Mouse (Mus musculus) common myeloid progenitor, adult 5-6 weeks (primary cell): ENCODE data around the gene Ap4b1. TPM values are rescaled to one million over a fixed set of nuclear protein-coding genes. Genes with fewer than 3 reads are reported as not detected.
"Not testable (repeated sequence)": the region's sequence is repeated elsewhere in the genome, so short reads cannot be mapped to it uniquely, and the experiment has no call there.

Source experiments
- ATAC-seq: replicated peaks from 2 replicates; pipeline ENCODE4 v1.8.0; 2016; ENCODE audit warnings: low read depth, mild to moderate bottlenecking, moderate TSS enrichment, inconsistent platforms; ENCODE audit not compliant: poor library complexity, severe bottlenecking
- total RNA-seq: library from RNA; stranded (forward); fragments of 200-1000, 187-1606 nt; gene quantifications from 2 replicates; pipeline ENCODE4 v1.2.3, GENCODE M21; 2017

Gene Ap4b1
- total RNA-seq, 1 experiment from 2014 or later, result 15.3 TPM

DNA sequence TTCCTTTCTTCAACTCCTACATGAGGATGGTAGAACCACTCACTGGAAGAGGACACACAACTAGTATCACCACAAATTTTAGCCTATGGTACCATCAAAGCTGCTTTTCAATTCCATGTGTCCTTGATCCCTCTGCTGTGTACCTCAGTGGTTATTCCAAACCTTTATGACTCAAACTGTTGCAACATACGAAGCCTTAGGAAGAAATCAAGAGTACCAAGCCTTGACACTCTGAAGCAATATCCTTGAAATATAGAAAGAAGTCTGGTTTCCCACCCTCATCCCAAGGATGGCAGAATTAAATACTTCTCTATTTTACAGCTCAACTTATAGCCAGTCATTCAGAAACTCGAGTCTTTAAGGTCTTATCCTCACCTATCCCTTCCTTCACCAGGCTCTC, 12.9 kb upstream of the Ap4b1 start:
- no peak for ATAC-seq

DNA sequence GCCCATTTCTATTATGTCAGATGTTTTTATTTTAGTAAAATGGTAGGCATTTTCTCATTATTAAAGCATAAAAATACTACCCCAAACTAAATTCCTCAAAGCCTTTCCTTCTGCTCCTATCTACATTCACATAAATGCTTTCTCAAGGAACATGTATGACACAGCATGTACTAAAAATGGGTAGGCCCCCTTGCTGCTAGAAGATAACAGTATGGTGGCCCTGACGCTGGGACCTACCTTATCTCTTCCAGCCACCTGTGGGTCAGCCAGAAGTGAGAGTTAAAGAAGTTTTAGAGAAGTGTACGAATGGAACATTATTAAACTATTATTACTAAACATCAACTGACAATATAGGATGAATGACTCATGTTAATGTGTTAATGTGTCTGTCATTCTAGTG, 9.8 kb upstream of the Ap4b1 start:
- ATAC-seq, result peak; percentile 70

DNA sequence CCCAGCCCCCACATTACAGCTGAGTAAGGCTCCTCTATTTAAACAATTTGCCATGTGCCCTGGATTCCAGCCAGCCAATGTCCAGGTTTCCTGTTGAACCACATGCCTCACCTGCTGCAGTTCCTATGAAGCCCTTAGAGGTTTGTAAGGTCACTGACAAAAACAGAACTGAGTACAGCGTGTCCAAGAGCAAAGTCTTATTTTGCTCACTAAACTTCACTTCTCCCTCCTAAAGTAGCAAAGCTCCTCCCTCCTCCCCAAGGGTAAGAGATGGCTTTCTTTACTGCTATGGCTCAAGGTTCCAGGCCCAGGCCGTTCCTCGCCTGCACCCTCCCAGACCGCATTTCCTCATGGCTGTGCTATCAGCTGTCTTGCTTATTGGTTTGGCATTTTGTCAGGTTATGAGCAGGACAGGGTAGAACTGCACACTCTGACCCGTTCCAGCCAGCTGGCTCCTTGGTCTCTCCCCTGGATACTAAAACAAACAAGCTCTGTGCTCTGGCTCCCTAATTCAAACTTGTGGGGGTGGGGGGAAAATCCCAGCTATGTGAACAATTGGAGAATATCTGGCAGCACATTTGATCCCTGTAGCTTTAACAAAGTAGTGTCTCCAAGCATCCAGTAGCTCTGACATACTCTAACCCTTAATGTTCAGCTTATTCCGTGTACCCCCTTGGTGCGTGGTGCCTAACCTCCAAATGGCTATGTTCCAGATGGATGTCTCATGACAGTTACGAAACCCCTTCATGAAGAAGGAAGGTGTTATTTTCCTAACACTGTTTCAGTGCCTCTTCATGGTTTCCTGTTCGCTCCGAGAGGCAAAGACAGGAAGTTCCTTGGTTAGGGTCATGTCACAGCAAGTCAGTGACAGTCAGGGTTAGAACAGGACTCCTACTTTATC, 7.4 kb upstream of the Ap4b1 start:
- peak; percentile 67 for ATAC-seq

DNA sequence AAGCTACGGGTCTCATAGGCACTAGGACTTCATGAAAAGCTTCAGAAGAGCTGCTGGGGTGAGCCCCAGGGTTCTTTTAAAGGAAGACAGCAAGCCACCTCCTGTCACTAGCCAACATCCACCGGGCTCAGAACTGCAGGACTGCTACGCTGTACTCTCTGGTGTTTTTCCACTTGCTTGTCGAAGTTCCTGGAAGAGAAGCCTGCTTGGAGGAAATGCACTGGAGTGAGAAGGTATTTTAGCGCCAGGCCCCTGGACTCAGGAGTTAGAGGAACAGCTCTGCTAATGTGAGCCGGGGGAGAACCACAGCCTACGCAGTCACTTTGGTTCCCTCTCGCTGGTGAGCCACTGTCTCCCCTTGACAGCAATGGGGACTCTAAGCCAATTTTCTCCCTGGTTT, 6.5 kb upstream of the Ap4b1 start:
- no peak for ATAC-seq

DNA sequence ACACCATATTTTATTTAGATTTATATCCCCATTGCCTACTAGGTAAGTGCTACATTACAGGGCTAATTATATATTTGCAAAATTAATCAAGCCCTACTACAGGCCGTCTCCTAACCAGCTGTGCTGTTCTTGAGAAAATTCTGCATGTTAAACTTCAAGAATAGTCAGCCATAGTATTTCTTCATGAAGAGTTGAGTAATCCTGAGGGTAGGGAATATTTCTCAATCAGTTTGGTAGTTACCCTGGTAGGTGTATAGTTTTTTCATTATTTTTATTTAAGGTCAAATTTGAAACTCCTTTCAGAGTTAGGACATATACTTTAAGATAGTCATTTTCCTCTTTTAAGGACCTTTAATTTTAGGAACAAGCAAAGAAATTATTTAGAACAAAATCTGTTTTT, 3.6 kb upstream of the Ap4b1 start:
- no peak for ATAC-seq

DNA sequence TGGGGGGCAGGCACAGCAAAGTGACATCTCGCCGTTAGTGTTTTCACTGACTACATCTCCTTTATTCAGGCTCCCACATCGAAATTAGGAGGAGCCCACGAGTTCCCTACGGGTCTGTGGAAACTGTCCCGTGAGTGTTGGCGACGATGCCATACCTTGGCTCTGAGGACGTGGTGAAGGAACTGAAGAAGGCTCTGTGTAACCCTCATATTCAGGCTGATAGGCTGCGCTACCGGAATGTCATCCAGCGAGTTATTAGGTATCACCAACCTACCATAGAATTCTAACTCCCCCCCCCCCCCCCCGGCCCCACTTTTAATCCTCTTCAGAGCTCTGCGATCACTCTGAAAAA, 455 bp downstream of the Ap4b1 start:
- peak; percentile 42 for ATAC-seq

DNA sequence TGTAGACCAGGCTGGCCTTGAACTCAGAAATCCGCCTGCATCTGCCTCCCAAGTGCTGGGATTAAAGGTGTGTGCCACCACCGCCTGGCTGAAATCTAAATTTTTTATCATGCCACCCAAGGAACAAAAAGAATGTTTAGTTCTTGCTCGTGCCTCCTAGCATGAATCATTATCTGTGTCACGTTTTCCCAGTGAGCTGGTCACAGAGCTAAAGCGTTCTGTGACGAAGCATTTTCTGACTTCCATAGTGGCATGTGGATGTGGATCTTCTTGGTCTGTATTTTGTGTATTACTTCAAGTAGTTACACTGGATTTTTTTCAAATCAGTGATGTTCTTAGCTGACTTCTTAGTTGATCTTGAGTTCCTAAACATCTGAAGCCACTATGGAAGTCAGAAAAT, 1.6 kb downstream of the Ap4b1 start:
- ATAC-seq, result no peak

DNA sequence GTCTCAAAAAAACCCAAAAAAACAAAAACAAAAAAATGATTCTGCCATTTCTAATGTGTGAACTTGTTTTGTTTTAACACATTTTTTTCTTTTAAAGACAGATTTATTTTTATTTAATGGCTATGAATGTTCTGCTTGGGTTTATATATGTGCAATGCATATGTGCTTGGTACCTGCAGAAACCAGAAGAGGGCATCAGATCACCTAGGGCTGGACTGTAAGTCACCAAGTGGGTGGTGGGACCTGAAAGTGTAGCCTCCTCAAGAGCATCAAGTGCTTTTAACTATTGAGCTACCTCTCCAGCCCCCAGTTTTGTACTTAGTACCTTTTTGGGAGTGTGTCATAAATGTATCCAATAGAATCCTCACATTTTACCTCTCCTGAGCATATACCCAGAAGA, 18.2 kb downstream of the Ap4b1 start:
- no peak for ATAC-seq

DNA sequence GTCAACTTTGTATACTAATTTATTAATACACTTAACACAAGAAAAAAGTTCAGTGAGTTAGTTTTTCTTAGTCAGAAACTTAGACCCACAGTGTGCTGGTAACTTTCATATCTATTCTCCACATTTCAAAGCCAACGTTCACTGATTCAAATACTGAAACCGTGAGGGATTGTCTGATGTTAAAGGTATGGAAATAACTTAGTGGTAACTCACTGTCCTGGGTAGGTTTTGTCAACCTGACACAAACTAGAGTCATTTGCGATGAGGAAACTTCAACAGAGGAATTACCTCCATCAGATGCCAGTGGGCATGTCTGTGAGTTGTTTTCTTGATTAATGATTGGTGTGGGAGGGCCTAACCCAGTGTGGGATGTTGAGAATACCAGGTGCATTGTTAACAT, 19.7 kb downstream of the Ap4b1 start:
- no peak for ATAC-seq

DNA sequence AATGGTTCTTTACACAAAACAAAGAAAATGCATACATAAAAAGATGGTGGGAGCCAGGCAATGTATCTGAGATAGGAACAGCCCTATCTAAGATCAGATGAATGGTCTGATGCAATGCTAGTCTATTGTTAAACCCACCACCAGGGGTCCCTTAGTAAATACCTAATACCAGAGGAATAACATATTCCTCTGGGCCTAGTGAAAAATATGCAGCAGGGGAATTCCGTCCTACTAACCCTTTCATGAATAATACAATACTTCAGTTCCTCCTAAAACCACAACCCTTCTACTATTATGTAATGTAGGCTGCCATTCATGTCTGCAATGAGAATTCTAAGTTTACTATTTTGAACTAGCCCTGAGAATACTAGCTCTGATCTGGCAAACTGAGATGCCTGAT, 21.4 kb downstream of the Ap4b1 start:
- peak; percentile 56; the same call in 1 of the 2 replicates for ATAC-seq

DNA sequence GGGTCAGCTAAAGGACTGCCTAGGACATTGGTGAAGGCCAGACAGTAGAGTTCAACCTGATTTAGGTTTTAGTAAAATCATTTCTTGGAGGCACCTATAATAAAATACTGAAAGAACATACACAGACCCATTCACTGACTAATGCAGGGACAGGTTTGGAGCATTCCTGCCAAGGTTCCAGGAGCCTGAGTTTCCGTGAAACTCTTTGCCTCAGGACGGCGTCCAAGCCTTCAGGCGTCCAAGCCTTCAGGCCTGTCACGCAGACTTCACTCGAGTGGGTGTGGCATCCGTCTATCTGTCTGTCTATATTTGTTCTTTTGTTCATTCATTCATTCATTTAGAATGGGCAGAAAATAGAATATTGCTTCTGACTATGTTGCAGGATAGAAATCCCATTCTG, 21.8 kb downstream of the Ap4b1 start:
- no peak for ATAC-seq

DNA sequence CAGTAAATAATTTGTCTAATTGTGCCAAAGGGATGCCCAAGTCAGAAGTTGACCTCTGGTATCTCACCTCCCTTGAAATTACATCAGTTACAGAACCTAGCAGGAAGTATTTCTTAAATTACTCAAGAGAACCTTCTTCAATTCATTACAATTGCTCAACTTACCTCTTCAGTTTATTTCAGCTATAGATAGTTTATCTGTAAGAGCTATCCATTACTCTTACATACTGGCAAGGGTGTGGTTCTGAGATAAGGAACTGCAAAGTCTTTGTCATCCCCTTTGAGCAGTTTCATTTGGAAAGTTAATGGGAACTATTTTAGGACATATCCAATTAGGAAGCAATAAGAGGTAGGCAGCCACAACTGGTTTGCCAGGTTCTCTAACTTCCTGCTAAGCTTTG, 23.1 kb downstream of the Ap4b1 start, which contains the start of gene Bcl2l15:
Gene Bcl2l15, plus strand, starts transcription at position 176 of the 400 bp plus-strand sequence.
- ATAC-seq, result 0 out of 2 replicates have a peak, but pooled peaks have one; percentile 18

DNA sequence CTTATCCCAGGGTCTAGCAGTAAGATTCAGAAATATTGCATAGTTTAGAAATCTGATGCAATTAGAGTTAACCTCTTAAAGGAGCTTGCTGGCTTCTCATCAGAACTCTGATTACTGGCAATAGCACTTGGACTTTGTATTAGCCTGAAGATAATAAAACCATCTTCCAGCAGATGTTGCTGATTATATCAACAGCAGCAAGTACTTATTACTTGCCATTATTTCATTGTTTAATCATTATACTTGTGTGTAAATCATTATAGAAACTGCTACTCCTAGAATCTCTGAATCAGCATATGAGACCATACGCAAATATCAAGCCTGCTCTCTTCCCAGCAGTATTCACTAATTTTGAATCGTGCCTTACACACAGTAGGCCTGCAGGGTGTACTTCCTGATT, 24.7 kb downstream of the Ap4b1 start:
- ATAC-seq, result no peak

DNA sequence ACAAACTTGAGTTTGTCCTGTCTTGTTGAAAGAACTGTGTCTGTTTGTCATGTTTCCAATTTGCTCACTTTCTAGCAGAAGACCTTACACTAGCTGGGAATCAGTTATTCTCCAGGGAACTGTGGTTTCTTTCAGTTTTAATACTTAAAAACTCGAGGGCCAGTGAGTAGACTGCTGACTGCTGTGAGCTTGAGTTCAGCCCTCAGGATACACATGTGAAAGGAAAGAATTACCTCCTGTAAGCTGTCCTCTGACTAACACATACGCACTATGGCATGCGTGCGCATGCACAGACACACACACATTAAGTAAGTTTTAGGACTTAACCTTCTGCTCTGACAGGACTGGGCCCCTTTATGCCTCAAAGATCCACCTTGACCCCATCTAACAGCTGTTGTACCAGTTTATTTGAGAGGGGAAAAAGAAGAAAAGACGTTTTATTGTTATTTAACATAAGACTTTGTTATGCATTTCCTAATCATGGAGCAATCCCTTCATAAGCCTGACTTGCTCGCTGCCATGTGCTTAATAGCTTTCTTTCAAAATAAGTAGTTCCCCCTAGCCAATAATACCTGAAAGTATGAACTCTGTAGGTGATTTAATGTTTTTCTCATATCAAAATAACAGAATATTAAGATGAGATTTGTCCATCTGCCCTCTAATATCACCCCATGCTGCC, 26.1 kb downstream of the Ap4b1 start:
- no peak for ATAC-seq

DNA sequence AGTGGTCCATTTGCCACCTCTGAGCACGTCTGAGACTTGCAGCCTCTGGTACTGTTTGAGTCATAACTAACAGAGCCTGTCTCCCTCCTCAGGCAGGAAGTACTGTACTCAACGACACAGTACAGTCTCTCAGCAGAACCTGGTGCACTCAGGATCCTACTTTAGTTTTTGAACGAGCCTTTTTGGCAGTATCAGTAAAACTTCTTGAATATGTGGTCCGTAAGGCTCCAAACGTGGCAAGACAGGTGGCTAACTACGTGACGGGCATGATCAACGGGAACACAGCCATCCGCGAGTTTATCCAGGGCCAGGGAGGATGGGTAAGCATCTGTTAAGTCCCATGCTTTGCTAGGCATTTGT, 26.6 kb downstream of the Ap4b1 start:
- ATAC-seq, result no peak

DNA sequence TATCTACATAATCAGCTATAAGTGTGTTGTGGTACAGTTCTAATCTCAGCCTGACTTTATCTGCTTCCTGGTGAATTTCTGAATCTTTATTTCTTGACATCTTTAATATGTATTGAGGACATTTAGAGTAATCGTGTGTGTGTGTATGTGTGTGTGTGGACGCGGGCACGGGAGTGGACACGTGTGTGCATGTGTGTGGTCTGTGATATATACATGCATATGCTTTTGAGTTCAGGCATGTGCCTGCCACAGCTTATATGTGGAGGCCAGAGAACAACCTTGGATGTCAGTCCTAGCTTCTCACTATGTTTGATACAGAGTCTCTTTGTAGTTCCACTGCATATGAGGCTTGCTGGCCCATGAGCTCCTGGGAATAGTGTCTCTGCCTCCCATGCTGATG, 27.1 kb downstream of the Ap4b1 start:
- no peak for ATAC-seq

DNA sequence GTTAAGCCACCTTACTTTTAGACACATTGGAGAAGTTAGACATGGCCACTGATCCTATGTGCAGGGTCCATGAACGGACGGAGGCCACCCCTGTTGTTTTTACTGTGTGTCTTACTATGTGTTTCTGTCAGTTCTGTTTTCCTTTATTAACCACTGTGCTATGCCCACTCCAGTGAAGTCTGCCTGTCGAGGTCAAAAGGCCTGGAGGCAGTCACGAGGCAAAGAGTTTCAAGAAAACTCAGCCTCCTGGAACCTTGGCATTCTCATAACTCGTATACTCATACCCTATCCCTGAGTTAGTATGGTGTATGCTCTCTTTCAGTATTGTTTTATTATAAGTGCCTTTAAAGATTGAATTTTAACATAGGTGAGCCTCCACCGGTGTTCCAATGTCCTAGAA, 30.4 kb downstream of the Ap4b1 start:
- no peak for ATAC-seq

DNA sequence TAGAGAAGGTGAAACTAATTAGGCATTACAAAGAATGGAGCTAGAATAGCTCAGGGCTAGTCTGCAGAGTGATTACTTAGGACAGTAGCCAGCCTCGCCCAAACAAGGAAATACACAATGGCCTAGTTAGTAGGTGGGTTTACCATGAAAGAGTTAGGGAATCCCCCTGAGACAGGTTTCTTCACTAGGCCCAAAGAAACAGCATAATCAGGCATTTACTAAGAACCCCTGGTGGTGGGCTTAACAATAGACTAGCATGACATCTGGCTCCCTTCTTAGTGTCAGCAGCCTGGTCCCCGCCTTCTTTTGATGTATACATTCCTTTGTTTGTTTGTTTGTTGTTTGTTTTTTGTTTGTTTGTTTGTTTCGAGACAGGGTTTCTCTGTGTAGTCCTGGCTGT, 30.9 kb downstream of the Ap4b1 start:
- ATAC-seq, result not testable (repeated sequence)

DNA sequence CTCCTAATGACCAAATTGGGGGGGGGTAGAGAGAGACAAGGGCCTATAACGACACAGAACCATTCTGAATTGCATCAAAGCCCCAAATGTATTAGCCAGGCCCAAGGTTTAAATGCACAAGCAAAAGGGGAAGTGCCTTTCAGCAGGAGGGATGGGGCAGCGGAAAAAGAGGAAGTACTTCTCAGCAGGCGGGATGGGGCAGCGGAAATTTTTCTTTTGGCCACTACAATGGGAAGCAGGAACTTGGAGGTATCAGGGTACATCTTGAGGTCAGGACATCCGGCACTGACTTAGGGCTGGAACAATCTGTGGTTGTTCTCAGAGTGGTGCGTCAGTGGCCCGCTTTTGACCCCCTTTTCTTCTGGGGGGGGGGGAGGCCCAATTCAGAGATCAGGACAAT, 31.6 kb downstream of the Ap4b1 start:
- not testable (repeated sequence) for ATAC-seq

DNA sequence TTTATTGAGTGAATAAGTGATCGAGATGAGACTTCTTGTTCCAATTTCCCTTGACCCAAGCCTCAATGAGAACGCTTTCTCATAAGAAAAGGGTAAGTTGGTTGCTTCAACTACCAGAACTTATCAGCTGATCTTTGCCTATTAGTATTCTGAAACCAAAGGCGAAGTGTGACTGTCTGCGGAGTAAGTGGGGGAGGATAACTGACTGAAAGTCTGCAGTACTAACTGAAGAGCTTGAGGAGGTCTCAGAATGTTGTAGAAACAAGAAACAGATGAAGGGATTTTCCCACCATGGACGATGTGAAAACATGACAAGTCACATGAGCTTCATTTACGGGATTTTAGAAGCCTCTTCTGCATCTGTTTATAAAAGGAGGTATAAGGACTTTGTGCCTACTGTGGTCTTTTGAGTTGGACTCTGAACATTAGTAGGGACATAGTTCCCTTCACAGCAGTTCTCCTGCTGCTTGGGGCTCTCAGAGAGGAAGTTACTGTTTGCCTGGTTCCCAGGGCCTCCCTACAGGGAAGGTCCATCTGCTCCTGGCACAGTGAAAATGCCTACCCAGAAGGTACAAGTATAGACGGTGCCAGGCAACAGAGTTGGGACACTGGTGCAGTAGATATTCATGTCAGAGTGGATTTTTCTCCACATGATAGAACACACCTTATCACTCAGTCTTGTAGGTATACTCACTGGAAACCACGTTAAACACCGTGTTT, 41.5 kb downstream of the Ap4b1 start:
- ATAC-seq, result no peak

DNA sequence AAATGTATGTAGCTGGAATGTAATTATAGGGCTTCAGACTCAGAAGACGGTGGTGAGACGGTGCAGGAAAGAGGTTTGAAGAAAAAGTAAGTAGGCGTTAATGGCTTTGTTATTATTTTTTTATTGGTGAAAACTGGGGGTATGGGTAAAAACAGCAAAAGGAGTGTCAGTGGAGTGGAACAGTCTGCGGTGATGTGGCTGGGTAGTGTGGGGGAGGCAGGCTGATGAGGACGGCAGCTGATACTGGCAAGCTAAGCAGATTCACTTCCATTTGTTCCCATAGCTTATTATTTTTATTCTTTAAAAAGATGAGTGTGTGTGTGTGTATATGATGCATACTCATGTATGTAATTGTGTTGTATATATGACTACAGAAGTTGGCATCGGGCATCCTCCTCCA, 42.2 kb downstream of the Ap4b1 start:
- no peak for ATAC-seq
